Mouse (Mus musculus): ENCODE data around the gene Rpl38.

GRCm38 (mm10) chr11:114714526-114714925, 46.2 kb downstream of the Rpl38 start:
- TF ChIP-seq CTCF (IDR thresholded peaks at IDR 0.05; ENCODE audit: low read depth) (no peak), EP300 (IDR thresholded peaks at IDR 0.05; ENCODE audit: low read depth) (no peak)

Data from heart, postnatal 0 days (tissue).